Mouse (Mus musculus) embryonic facial prominence, embryonic 12.5 days (tissue): ENCODE measurements around the gene Ppp1r12c. TPM values are rescaled to one million over a fixed set of nuclear protein-coding genes. Genes with fewer than 3 reads are reported as not detected.
"Not testable (repeated sequence)": the region's sequence is repeated elsewhere in the genome, so short reads cannot be mapped to it uniquely, and the experiment has no call there.

Source experiments
- ATAC-seq: fragments of 200-750 bp; cut with Nextera tagmentation; 2 replicates; pipeline ENCODE4 v1.8.0; 2017; ENCODE audit not compliant: insufficient number of reproducible peaks, insufficient read depth, low FRiP score, low TSS enrichment
- H3K27ac ChIP-seq: fragments of 300-500 bp; sonication (generic); 2 replicates; pipeline ENCODE4 v1.5.1; 2016; ENCODE audit warnings: mild to moderate bottlenecking
- H3K27me3 ChIP-seq: fragments of 300-500 bp; sonication (generic); 2 replicates; pipeline ENCODE4 v1.6.1; 2016; ENCODE audit warnings: mild to moderate bottlenecking, moderate library complexity
- H3K36me3 ChIP-seq: fragments of 300-500 bp; sonication (generic); 2 replicates; pipeline ENCODE4 v1.6.1; 2016; ENCODE audit warnings: mild to moderate bottlenecking
- H3K4me1 ChIP-seq: fragments of 300-500 bp; sonication (generic); 2 replicates; pipeline ENCODE4 v1.6.1; 2016
- H3K4me2 ChIP-seq: fragments of 300-500 bp; sonication (generic); replicated peaks from 2 replicates; pipeline ENCODE4 v1.6.1; 2016; ENCODE audit warnings: mild to moderate bottlenecking, moderate library complexity
- H3K4me3 ChIP-seq: fragments of 300-500 bp; sonication (generic); 2 replicates; pipeline ENCODE4 v1.5.1; 2016; ENCODE audit warnings: mild to moderate bottlenecking
- H3K9ac ChIP-seq: fragments of 300-500 bp; sonication (generic); 2 replicates; pipeline ENCODE4 v1.6.1; 2016; ENCODE audit warnings: mild to moderate bottlenecking, moderate library complexity
- H3K9me3 ChIP-seq: fragments of 300-500 bp; sonication (generic); 2 replicates; pipeline ENCODE4 v1.6.1; 2016; ENCODE audit warnings: mild to moderate bottlenecking, moderate library complexity
- WGBS: fragments of 180-500 bp; shearing (Covaris S2); methylation state at CpG from one replicate; pipeline ENCODE4 v1.1.7; 2016; 5-methylcytosine and 5-hydroxymethylcytosine counted together
- polyA plus RNA-seq: library from polyadenylated mRNA; unstranded; fragments of >200 nt; fragmentation: Nextera tagmentation; extraction: Ambion mirVana; gene quantifications from 2 replicates; pipeline ENCODE4 v1.2.1, GENCODE M21; 2016

Gene Ppp1r12c
- 65.6 and 68.1 TPM in 2 replicates for polyA plus RNA-seq

- Histone ChIP-seq H3K4me2 (peak within 1 kb of the TSS; percentile 86), H3K27me3 (no peaks in the 10 kb centered on the region), H3K9me3 (no peaks in the 10 kb centered on the region), H3K4me3 (peak within 1 kb of the TSS; percentile 92), H3K4me1 (peaks cover 30% of the 10 kb centered on the region), H3K27ac (peak within 1 kb of the TSS; percentile 88), H3K36me3 (peaks cover 4% of the 10 kb centered on the region; the same call in 1 of the 2 replicates), H3K9ac (peak within 1 kb of the TSS; percentile 95)
- under 1% methylated on average over 62 of the region's 62 CpGs for WGBS
- ATAC-seq: peak; percentile 85
Measured at GRCm38 (mm10) chr7:4501558-4502397, at the start of gene Ppp1r12c. TSS of gene Ppp1r12c (minus strand) at chr7:4501680.

GRCm38 (mm10) chr7:4547221-4547641 is 45.8 kb upstream of the Ppp1r12c start, which contains the start of gene Syt5:
TSS of gene Syt5 (minus strand) at chr7:4547541.
- no peak within 1 kb of the TSS for H3K27ac ChIP-seq

GRCm38 (mm10) chr7:4546591-4547131 is 45.2 kb upstream of the Ppp1r12c start:
- Histone ChIP-seq H3K9me3 (no peaks in the 10 kb centered on the region), H3K36me3 (no peaks in the 10 kb centered on the region), H3K9ac (no peak overlapping the region), H3K4me3 (peak overlapping the region; percentile 35), H3K4me2 (peak overlapping the region; percentile 67), H3K27ac (no peak overlapping the region), H3K27me3 (peaks cover 21% of the 10 kb centered on the region), H3K4me1 (0 out of 2 replicates have a peak, but pooled peaks cover 5% of the 10 kb centered on the region)
- peak; percentile 71 for ATAC-seq
- 2% methylated on average over 26 of the region's 26 CpGs for WGBS

More at GRCm38 (mm10) chr7:4547221-4547641, 45.8 kb upstream of the Ppp1r12c start, which contains the start of gene Syt5:
- ATAC-seq: no peak
- H3K27me3 ChIP-seq: peaks cover 18% of the 10 kb centered on the region
- peak within 1 kb of the TSS; percentile 67 for H3K4me2 ChIP-seq
- H3K4me1 ChIP-seq: 0 out of 2 replicates have a peak, but pooled peaks cover 5% of the 10 kb centered on the region
- 0 out of 2 replicates have a peak within 1 kb of the TSS, but pooled peaks have one; percentile 15 for H3K9ac ChIP-seq
- WGBS: 9% methylated on average over 33 of the region's 33 CpGs
- H3K9me3 ChIP-seq: peaks cover under 1% of the 10 kb centered on the region; the same call in 1 of the 2 replicates
- H3K36me3 ChIP-seq: no peaks in the 10 kb centered on the region
- H3K4me3 ChIP-seq: peak within 1 kb of the TSS; percentile 35

- H3K4me3 ChIP-seq: no peak overlapping the region; the same call in 1 of the 2 replicates
- 78% methylated on average over 15 of the region's 15 CpGs for WGBS
- H3K4me2 ChIP-seq: peak overlapping the region; percentile 67
- no peak overlapping the region for H3K27ac ChIP-seq
- no peaks in the 10 kb centered on the region for H3K36me3 ChIP-seq
- no peak overlapping the region for H3K9ac ChIP-seq
- 0 out of 2 replicates have a peak, but pooled peaks cover 5% of the 10 kb centered on the region for H3K4me1 ChIP-seq
- no peaks in the 10 kb centered on the region for H3K9me3 ChIP-seq
- H3K27me3 ChIP-seq: peaks cover 21% of the 10 kb centered on the region
- 0 out of 2 replicates have a peak, but pooled peaks have one; percentile 18 for ATAC-seq
Measured at GRCm38 (mm10) chr7:4546050-4546449, 44.6 kb upstream of the Ppp1r12c start.

- Histone ChIP-seq H3K27me3 (peaks cover 6% of the 10 kb centered on the region), H3K4me2 (no peak overlapping the region), H3K9me3 (no peaks in the 10 kb centered on the region), H3K36me3 (no peaks in the 10 kb centered on the region), H3K4me3 (no peak overlapping the region), H3K4me1 (0 out of 2 replicates have a peak, but pooled peaks cover 5% of the 10 kb centered on the region), H3K27ac (no peak overlapping the region), H3K9ac (no peak overlapping the region)
- WGBS: 30% methylated on average over 17 of the region's 17 CpGs
- ATAC-seq: no peak
Measured at GRCm38 (mm10) chr7:4542013-4542412, 40.5 kb upstream of the Ppp1r12c start.

- Histone ChIP-seq H3K27ac (no peak overlapping the region), H3K4me1 (0 out of 2 replicates have a peak, but pooled peaks cover 2% of the 10 kb centered on the region), H3K4me2 (no peak overlapping the region), H3K27me3 (peaks cover 6% of the 10 kb centered on the region; the same call in 1 of the 2 replicates), H3K4me3 (no peak overlapping the region), H3K36me3 (no peaks in the 10 kb centered on the region), H3K9ac (no peak overlapping the region), H3K9me3 (no peaks in the 10 kb centered on the region)
- WGBS: 72% methylated on average over 5 of the region's 5 CpGs
- no peak for ATAC-seq
Measured at GRCm38 (mm10) chr7:4541344-4541743, 39.9 kb upstream of the Ppp1r12c start.

GRCm38 (mm10) chr7:4539019-4539418 is 37.5 kb upstream of the Ppp1r12c start:
- no peak for ATAC-seq
- no peak overlapping the region for H3K9ac ChIP-seq
- H3K4me3 ChIP-seq: no peak overlapping the region
- 61% methylated on average over 2 of the region's 2 CpGs for WGBS
- H3K36me3 ChIP-seq: no peaks in the 10 kb centered on the region
- H3K4me2 ChIP-seq: no peak overlapping the region
- H3K9me3 ChIP-seq: no peaks in the 10 kb centered on the region
- H3K27ac ChIP-seq: no peak overlapping the region
- 0 out of 2 replicates have a peak, but pooled peaks cover 3% of the 10 kb centered on the region for H3K27me3 ChIP-seq
- H3K4me1 ChIP-seq: no peaks in the 10 kb centered on the region

GRCm38 (mm10) chr7:4537181-4537580 is 35.7 kb upstream of the Ppp1r12c start:
- WGBS: 43% methylated on average over 4 of the region's 4 CpGs
- ATAC-seq: no peak
- Histone ChIP-seq H3K9me3 (no peaks in the 10 kb centered on the region), H3K4me2 (no peak overlapping the region), H3K27me3 (0 out of 2 replicates have a peak, but pooled peaks cover 3% of the 10 kb centered on the region), H3K4me1 (0 out of 2 replicates have a peak, but pooled peaks cover 1% of the 10 kb centered on the region), H3K36me3 (no peaks in the 10 kb centered on the region), H3K27ac (no peak overlapping the region), H3K9ac (no peak overlapping the region), H3K4me3 (no peak overlapping the region)

GRCm38 (mm10) chr7:4536369-4536768 is 34.9 kb upstream of the Ppp1r12c start:
- Histone ChIP-seq H3K36me3 (no peaks in the 10 kb centered on the region), H3K4me1 (peaks cover 6% of the 10 kb centered on the region; the same call in 1 of the 2 replicates), H3K9me3 (no peaks in the 10 kb centered on the region), H3K4me2 (no peak overlapping the region), H3K27ac (no peak overlapping the region), H3K9ac (no peak overlapping the region), H3K4me3 (no peak overlapping the region), H3K27me3 (no peaks in the 10 kb centered on the region)
- no peak for ATAC-seq
- 87% methylated on average over 4 of the region's 4 CpGs for whole genome bisulfite sequencing

GRCm38 (mm10) chr7:4532005-4532729 is 30.7 kb upstream of the Ppp1r12c start, which contains the start of gene Dnaaf3:
TSS of gene Dnaaf3 (minus strand) at chr7:4532453.
- Histone ChIP-seq H3K9me3 (no peaks in the 10 kb centered on the region), H3K4me3 (peak within 1 kb of the TSS; percentile 32), H3K4me1 (peaks cover 9% of the 10 kb centered on the region; the same call in 1 of the 2 replicates), H3K36me3 (no peaks in the 10 kb centered on the region), H3K4me2 (peak within 1 kb of the TSS; percentile 53), H3K27ac (no peak within 1 kb of the TSS), H3K9ac (0 out of 2 replicates have a peak within 1 kb of the TSS, but pooled peaks have one; percentile 6), H3K27me3 (peaks cover 7% of the 10 kb centered on the region; the same call in 1 of the 2 replicates)
- peak; percentile 90 for ATAC-seq
- WGBS: 3% methylated on average over 28 of the region's 28 CpGs

- H3K4me3 ChIP-seq, H3K27me3 ChIP-seq, ATAC-seq, H3K36me3 ChIP-seq, H3K27ac ChIP-seq, H3K4me2 ChIP-seq, H3K9me3 ChIP-seq, H3K9ac ChIP-seq: not testable (repeated sequence)
- 42% methylated on average over 8 of the region's 8 CpGs for WGBS
- peaks cover 12% of the 10 kb centered on the region; the same call in 1 of the 2 replicates for H3K4me1 ChIP-seq
Measured at GRCm38 (mm10) chr7:4530166-4530565, 28.7 kb upstream of the Ppp1r12c start.
